Mouse (Mus musculus) left cerebral cortex, adult 2 months (tissue): Measurements from ENCODE around the gene Gpr152. TPM values are rescaled to one million over a fixed set of nuclear protein-coding genes. Genes with fewer than 3 reads are reported as not detected.
"Not testable (repeated sequence)": the region's sequence is repeated elsewhere in the genome, so short reads cannot be mapped to it uniquely, and the experiment has no call there.

ENCODE experiments used
- DNase-seq, 2 experiments: peaks; one replicate each; pipeline ENCODE4 v3.0.0; 2021 to 2022; ENCODE audit warnings: low spot score in 2 of 2, mixed read lengths in 1 of 2; ENCODE audit errors: extremely low spot score in 1 of 2
- H3K27ac ChIP-seq: fragments of 200-600 bp; 2 replicates; pipeline ENCODE4 v1.8.1; 2022
- H3K4me3 ChIP-seq: fragments of 200-600 bp; 2 replicates; pipeline ENCODE4 v1.8.1; 2022
- CTCF ChIP-seq: fragments of 200-600 bp; IDR thresholded peaks from 2 replicates; pipeline ENCODE4 v1.8.1; 2022; ENCODE audit warnings: antibody characterized with exemption, mild to moderate bottlenecking, moderate library complexity
- intact Hi-C: fragments of 180-260 bp; cut with DNase I; formaldehyde crosslinking; loops from one replicate; pipeline ENCODE4 v1.15.1; 2025
- total RNA-seq, 2 experiments: library from RNA; stranded (reverse); gene quantifications; 2 replicates each; pipeline ENCODE4 v1.2.3; 2021

The Gpr152 gene
- total RNA-seq, 2 experiments from 2014 or later, result not detected

DNA sequence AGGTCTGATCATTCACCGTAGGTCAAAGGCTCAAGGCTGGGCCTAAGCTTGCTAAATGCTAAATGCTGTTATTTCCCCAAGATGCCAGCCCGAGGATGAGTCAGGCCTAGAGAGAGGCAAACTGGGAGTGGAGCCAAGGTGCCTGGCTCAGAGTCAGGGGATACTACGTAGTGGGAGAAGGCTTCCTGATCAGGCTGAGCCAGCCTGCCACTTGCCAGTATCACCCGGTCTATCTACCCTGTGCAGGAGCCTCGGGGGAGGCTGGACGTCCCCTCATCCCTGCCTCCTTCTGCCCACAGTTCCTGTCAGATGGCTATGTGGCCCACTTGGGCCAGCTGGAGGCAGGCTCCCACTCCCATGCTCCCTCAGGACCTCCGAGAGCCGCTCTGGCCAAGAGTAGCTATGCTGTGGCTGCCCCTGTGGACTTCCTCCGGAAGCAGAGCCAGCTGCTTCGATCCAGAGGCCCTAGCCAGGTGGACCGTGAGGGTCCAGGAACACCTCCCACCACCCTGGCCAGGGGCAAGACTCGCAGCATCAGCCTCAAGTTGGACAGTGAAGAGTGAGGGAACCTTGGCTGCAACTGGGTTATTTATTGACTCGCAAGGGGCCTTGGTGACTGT is 26.3 kb upstream of the Gpr152 start:
- Histone ChIP-seq H3K4me3 (no peak overlapping the region), H3K27ac (peak overlapping the region; percentile 69)
- intact Hi-C loops, result no loop called here
- TF ChIP-seq CTCF, result no peak
- DNase-seq, result peak; percentile 73 to 88

DNA sequence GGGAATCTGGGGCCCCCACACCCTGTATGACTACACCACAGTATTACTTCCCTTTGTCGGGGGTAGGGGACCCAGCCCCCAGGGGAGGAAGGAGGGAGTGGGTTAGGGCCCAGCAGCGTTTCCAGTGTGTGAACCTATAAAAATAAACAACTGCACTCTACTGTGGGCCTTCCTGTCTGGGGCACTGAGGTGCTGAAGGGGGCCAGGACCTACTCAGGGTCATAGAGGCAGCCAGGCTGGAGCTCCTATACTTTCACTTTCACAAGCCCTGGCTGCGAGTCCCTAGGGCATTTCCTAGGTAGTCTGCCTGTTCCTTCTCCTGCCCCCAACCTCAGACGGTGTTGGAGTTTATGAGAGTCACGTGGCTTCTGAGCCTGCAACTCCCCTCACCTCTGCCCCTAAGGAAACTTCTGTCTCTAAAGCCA is 25.8 kb upstream of the Gpr152 start:
- Histone ChIP-seq H3K4me3 (no peak overlapping the region), H3K27ac (peak overlapping the region; percentile 69)
- DNase-seq, result no peak
- TF ChIP-seq CTCF, result no peak
- intact Hi-C loops, result no loop called here

DNA sequence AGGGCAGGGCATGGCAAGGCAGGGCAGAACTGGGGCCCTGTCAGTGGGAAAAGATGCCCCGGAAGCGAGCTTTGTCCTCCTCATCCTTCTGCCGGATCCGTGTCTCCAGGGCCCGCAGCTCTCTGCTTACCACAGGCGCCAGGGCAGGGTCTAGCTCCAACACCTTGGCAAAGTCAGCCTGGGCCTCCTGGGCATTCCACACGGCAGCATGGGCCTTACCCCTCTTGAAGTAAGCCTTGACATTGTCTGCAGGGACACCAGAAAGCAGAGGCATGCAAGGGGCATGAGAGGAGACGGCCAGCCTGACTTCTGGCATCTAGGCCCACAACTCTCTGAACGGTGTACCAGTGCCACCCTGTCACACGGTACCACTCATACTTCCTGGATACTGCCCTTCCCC is 25.0 kb upstream of the Gpr152 start:
- Histone ChIP-seq H3K27ac (no peak overlapping the region), H3K4me3 (no peak overlapping the region)
- no peak for DNase-seq
- intact Hi-C loops, result no loop called here
- TF ChIP-seq CTCF, result no peak

DNA sequence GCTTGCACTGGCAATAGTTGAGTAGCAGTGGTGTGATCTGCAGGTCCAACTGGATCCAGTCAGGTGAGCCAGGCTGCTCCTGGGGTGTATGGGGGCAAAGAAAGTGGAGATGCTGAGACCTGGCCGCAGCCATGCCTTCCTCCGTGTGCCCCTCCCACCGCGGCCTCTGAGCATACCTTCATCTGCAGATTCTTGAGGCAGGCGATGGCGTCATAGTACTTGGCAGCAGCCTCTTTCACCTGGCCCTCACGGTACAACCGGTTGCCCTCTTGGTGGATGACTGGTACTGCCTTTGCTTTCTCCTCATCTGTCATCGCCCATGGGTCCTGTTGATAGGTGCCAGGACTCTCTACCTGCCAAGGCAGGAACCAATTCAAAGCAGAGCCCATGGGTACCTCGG is 24.4 kb upstream of the Gpr152 start:
- TF ChIP-seq CTCF, result no peak
- intact Hi-C loops, result no loop called here
- DNase-seq, result no peak
- Histone ChIP-seq H3K4me3 (no peak overlapping the region), H3K27ac (no peak overlapping the region)

DNA sequence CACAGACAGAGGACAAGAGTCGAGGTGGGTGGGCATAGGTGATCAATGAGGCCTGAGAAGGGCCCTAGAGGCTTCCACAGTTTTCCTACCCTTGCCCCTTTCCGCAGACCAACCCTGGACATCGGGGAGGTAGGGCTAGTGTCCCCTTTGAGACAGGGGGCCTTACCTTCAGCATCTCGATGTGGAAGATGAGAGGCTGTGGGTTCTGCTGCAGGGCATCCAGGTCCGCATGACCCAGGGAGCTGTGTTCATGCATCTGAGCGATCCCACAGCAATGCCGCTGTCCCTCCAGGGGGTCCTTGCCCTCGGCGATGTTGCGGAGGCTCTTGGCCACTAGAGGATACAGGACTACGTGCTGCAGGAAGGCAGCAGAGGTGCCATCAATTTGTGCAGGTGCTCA is 23.8 kb upstream of the Gpr152 start:
- no peak for TF ChIP-seq CTCF
- H3K27ac ChIP-seq, result no peak overlapping the region
- DNase-seq, result no peak
- intact Hi-C loops, result no loop called here
- H3K4me3 ChIP-seq, result no peak overlapping the region

DNA sequence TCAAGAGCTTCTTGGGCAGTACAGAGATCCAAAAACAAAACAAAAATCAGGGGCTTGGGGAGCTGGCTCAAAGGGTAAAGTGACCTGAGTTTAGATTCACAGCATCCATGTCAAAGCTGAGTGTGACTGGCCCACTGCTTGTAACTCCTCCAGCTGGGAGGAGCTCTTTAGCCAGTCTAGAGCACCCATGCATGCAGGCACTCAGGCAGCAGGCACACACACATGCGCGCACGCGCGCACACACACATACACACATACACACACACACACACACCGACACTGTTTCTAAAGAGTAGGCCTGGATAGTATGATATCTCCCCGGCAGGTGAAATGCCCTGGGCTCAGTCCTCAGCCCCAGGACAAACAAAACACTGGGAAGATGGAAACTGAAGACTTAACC is 22.6 kb upstream of the Gpr152 start:
- Histone ChIP-seq H3K4me3 (no peak overlapping the region), H3K27ac (no peak overlapping the region)
- intact Hi-C loops, result no loop called here
- no peak for TF ChIP-seq CTCF
- DNase-seq, result no peak

DNA sequence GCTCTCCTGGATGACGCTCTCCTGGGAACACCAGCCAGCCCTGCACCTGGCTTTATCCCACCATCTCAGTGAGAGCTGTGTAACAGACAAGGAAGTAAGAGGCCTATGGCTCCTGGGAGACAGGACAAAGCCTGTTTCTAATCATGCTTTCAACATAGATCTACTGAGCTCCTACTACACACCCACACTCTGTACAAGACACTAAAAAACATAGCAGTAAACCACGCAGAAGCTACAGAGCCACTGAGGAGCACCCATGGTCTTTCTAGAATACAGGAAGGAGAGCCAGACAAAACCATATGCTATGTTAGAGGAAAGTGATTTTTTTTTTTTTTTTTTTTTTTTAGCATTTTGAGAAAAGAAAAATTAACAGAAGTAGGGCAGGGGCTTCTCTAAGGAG is 21.2 kb upstream of the Gpr152 start:
- no peak for TF ChIP-seq CTCF
- DNase-seq, result no peak
- intact Hi-C loops, result no loop called here
- H3K27ac ChIP-seq, result peak overlapping the region; percentile 64
- no peak overlapping the region for H3K4me3 ChIP-seq

DNA sequence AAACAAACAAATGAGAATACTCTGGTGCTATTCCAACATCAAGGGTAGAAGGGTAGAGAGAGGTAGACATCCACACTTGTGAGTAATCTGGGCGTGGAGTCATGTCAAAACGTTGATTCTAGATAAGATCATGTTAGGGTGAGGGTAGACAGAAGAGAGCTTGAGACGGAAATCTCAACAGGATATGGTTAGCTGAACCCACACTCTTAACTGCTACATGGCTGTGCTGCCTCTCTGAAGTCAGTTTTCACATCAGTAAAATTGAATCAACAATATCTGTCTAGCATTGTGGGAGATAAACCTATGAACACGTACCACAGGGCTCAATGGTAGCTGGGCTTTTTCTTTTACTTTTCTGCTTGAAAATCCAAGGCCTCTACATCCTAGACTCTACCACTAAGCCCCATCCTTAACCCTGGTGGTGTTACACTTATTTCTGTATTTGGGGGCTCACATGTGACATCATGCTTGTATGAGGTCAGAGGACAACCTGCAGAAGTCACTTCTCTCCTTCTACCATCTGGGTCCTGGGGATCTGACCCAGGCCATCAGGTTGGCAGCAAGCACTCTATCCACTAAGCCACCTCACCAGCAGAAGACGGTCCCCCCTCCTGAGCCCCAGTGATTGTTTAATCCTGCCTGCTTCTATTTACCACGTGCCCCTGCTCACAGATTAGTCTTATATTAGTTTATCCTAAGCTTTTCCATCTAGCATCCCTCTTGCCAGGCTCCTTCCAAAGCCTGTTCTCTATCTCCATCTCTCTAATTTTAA is 19.7 kb upstream of the Gpr152 start:
- no peak overlapping the region; the same call in 1 of the 2 replicates for H3K4me3 ChIP-seq
- no peak for DNase-seq
- intact Hi-C loops, result no loop called here
- no peak overlapping the region; the same call in 1 of the 2 replicates for H3K27ac ChIP-seq
- TF ChIP-seq CTCF, result no peak

DNA sequence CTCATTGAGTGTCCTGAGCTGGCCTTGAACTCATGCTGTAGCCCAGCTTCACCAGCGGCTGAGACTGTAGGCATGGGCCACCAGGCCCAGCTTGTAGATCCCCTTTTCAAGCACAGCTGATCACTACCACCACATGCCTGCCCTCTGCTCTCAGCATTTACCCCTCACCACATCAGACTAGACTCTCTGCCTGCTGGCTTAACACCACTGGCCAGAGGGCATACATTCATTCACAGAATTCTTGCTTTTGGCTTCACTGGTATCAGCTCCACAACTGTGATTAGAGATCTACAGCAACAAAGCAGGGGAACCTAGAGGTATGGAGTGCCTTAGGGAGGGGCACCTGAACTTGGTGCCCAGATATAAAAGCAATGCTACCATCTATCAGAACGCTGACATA is 19.1 kb upstream of the Gpr152 start:
- intact Hi-C loops, result no loop called here
- H3K4me3 ChIP-seq, result peak overlapping the region; percentile 55
- TF ChIP-seq CTCF, result no peak

DNA sequence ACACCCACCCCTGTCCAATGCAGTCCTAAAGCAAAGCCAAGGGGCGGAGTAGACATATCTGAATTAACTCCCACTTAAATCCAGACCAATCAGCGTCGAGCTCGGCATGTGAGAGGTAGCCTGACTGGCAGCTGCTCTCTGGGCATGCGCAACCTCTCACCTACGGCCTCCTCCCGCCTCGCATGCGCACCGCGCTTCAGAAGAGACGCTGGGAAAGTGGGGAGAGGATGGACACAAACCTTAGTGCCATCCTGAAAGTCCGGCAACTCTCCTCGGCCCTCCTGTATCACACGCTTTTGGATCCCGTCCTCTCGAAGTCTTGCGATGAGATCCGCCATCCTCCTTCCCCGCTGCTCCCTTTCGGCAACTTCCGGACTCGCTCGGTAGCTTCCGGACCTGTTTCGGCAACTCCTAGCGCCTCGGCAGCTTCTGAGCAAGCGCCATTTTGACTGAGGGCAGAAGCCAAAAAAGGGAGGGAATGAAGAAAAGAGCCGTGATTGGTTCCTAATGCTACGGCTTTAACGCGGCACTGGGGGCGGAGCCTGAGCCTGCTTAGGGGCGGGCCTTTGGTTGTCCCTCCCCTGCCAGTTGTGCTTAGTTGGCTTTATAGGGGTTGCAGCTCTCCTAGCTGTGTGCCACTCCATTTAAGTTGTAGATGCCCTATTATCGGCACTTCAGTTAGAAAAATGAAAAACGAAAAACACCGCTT is 18.3 kb upstream of the Gpr152 start:
- peak; percentile 96 for DNase-seq
- TF ChIP-seq CTCF, result no peak
- intact Hi-C loops, result no loop called here

More for the DNA sequence above, 19.1 kb upstream of the Gpr152 start:
- DNase-seq, result no peak
- peak overlapping the region; percentile 97; the same call in 1 of the 2 replicates for H3K27ac ChIP-seq

DNA sequence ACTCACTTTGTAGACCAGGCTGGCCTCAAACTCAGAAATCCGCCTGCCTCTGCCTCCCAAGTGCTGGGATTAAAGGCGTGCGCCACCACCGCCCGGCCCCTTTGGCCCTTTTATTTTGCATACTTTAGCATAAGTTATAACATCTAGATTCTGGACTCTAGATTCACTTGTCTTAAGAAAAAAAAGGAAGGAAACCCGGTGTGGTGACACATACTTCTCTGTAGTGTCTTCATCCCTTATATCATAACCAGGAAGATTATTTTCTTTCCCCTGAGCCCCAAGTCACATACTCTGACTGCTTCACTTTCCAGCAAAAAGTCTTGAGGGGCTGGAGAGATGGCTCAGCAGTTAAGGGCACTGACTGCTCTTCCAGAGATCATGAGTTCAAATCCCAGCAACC is 17.7 kb upstream of the Gpr152 start:
- H3K4me3 ChIP-seq, intact Hi-C loops, DNase-seq: not testable (repeated sequence)
- peak overlapping the region; percentile 34; the same call in 1 of the 2 replicates for H3K27ac ChIP-seq

More for the DNA sequence above, 18.3 kb upstream of the Gpr152 start:
- H3K27ac ChIP-seq, result peak overlapping the region; percentile 97
- peak overlapping the region; percentile 55 for H3K4me3 ChIP-seq
